Mouse (Mus musculus) gastrocnemius, postnatal 4 days (tissue): Measurements from ENCODE around the gene Samd9l. TPM values are rescaled to one million over a fixed set of nuclear protein-coding genes. Genes with fewer than 3 reads are reported as not detected.
A peak's percentile ranks its signal among the peaks of the same experiment; 100 is the strongest.
"Not testable (repeated sequence)": the region's sequence is repeated elsewhere in the genome, so short reads cannot be mapped to it uniquely, and the experiment has no call there.

Source experiments
- DNase-seq, 2 experiments: peaks; one replicate each; pipeline ENCODE4 v3.0.0; 2021 to 2022; ENCODE audit warnings: low spot score in 2 of 2, mixed read lengths in 2 of 2
- long read RNA-seq, 2 experiments: library from polyadenylated mRNA; stranded (forward); transcript quantifications; one replicate each; pipeline ENCODE4 v2.0.0; 2021
- total RNA-seq, 2 experiments: library from RNA; stranded (reverse); gene quantifications; 2 replicates each; pipeline ENCODE4 v1.2.3; 2021

Gene Samd9l
- 10 to 100 TPM; 10.3 to 12.0 TPM for total RNA-seq
- long read RNA-seq, experiment 1, full-length matches to known transcripts, result 6 of 7 reads
- long read RNA-seq, experiment 1, partial matches to known transcripts, result 0 of 7 reads
- long read RNA-seq, experiment 1, other reads (novel, unspliced or antisense), result 1 of 7 reads
- long read RNA-seq, experiment 2, full-length matches to known transcripts, result 7 of 10 reads
- long read RNA-seq, experiment 2, partial matches to known transcripts, result 2 of 10 reads
- long read RNA-seq, experiment 2, other reads (novel, unspliced or antisense), result 1 of 10 reads

DNA sequence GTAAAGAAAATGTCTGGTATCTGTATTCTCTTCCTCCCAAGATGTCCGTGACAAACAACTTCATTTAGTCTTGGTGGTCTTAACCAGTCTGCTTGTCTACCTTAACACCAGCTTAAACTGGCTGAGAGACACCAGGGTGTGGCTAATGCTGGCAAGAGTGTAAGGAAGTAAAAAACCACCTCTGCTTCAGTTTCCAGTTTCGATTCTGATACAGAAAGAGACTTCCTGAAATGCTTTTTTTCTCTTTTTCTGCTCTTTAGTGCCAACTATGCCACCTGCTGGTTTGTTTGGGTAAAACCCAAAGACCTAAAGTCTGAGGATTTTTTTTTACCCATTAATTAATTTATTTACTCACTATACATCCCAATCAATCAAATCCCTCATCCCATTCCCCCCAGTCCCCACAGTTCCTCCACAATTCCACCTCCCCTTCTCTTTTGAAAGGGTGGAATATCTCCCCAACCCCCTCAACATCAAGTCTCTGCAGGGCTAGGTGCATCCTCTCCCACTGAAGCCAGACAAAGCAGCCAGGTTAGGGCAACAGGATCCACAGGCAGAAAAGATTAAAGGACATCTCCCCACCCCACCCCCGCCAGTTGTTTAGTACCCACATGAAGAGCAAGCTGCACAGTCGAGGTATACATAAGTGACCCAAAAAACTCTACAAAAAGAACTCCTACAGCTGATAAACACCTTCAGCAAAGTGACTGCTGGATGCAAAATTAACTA lies at the start of gene Samd9l:
Gene Samd9l, minus strand, starts transcription at position 233 of the 729 bp plus-strand sequence.
- DNase-seq, result peak; percentile 39 to 70

DNA sequence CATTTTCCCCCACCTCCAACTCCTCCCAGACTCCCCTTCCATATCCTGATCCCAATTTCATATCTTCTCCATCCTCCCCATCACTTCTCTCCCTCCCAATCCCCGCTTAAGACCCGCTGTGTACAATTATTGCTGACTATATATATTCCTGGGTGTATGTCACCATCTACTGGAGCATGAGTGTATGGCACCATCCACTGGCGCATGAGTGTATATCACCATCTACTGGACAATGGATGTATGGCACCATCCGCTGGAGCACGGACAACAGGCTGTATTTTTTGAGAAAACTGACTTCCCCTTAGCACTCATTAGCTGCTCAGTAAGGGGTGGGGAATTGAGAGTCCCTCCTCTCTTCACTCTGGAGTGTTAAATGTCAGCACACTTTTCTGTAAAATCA lies 48.0 kb upstream of the Samd9l start:
- DNase-seq, result peak; percentile 20 to 53

DNA sequence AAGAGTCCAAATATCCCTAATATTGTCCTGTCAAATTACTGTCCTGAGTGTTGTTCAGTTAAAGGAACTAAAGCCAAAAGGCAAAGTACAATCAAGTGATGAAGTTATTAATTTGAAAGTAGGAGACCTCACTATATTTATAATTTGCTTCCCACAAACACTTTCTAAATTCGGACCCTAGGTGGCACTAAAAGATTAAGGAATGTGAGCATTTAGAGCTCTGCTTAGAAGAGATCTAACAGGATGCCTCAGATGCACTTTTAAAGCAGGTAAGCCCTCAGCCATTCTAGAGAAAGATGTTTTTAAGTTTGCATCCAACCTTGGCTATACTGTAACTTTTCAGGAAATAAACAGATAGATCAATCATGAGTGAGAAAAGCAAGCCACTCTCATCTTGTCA lies 44.5 kb upstream of the Samd9l start:
- DNase-seq, result no peak

DNA sequence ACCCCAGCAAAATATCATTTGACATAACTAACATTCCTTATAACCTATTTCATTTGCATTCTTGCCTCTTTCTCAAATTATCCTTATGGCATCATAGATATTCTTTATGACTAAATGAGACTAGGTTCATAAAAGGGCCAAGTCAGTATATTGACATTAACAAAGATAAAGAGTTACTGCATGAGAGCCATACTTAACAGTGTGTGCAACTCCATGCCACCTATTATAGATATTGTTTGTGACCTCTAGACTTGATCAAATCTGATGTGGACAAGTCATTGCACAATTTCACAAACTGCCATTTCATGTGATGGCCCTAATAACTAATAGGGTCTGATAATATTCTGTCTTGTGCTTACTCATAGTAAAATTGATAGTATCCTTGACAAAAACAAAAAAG lies 36.7 kb upstream of the Samd9l start:
- DNase-seq, result no peak

DNA sequence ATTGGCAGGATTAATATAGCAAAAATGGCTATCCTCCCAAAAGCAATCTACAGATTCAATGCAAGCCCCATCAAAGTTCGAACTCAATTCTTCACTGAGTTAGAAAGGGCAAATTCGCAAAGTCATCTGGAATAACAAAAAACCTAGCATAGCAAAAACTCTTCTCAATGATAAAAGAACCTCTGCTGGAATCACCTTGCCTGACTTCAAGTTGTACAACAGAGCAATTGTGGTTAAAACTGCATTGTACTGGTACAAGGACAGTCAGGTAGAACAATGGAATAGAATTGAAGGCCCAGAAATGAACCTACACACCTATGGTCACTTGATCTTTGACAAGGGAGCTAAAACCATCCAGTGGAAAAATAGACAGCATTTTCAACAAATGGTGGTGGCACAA lies 31.6 kb upstream of the Samd9l start:
- not testable (repeated sequence) for DNase-seq

DNA sequence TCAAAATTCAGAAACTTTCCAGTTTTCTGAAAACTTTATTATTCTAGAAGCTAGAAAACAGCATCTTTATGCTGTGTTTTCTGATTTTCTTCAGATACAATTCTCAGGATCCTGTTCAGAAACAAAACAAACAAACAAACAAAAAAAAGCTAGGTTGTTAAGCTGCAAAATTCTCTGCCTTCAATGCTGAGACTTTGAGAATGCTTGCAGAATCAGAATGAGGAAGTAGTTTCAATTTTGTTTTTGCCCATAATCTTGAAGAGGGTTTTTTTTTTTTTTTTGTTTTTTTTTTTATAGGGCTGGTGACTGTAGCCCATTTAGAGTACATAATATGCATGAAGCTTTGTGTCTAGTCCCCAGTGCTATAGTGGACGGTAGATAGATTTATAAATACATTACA lies 27.7 kb upstream of the Samd9l start:
- DNase-seq, result no peak

DNA sequence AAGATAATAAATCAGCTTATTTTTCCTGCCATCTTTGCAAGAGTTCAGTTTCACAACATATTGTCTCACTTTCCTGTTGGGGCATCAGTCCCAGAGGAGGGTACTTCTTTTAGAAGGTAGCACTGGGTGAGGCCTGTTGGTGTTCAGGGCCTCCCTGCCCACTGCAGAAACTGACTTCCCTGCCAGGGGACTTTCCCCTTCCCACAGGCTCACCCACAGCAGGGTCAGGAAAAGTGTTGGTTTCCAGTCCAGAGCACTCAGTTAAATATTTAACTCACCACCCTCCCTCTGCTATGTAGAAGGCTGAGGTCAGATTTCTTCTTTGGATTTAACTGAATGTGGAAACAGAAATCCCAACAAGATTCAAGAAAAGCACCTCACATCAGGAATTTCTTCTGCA lies 26.0 kb upstream of the Samd9l start:
- not testable (repeated sequence) for DNase-seq

DNA sequence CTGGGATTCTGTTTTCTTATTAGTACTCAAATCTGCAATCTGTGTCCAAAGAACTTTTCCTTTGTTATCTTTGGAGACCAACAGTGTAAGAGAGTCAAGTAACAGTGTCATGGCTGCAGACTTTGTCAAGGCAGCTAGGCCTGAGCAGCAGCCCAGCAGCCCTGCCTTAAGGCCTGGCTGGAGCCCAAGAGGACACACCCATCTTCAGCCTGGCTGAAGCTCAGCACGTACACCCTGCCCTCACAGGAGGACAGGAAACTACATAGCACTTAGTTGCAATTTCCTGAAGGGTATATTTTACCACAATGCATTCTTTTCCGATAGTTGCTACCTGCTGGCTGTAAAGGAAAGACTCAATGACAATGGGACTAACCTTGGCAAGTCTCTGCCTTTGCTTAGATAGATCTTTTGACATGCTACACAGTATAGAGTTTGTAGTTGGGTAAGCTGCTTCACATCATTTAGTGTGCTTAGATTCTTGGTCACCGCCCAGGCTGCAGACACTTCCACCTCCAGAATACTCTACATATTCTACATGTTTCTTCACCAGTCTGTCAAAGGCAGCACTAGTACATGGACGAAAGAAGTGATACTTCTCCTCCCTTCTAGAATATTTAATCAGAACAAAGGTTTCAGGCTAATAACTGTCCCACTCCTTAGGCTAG lies 25.4 kb upstream of the Samd9l start:
- peak in 1 of 2 experiments; percentile 38 for DNase-seq

DNA sequence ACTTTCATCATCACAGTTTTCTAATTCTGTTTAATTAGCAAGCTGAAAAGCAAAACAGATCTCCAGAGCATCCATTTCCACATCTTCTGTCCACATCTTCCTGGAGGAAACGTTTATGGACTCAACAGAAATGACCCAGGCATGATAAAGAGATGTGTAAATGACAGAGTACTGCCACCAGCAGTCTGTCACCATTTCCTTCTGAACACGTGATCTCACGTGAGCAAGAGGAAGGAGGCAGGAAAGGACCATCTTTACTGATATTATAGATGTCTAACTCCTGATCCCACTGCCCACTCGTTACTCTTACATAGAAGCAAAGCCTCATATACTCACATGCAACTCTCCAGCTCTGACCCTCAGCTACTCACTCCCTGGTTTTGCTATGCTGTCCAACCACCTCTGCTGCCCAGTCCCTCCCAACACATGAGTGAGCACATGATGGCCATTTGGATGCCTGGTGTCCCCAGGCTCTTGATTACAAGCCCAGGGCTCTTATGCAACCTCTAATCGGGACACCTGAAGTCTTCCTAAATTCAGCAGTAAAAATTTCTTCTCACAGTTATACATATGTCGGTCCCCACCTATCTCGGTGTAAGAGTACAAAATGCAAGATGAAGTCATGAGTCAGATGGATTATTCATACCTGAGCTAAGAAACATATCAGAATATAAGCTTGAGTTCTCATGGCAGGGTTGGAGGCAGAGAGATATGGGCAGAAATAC lies 2.0 kb downstream of the Samd9l start:
- DNase-seq, result not testable (repeated sequence)

DNA sequence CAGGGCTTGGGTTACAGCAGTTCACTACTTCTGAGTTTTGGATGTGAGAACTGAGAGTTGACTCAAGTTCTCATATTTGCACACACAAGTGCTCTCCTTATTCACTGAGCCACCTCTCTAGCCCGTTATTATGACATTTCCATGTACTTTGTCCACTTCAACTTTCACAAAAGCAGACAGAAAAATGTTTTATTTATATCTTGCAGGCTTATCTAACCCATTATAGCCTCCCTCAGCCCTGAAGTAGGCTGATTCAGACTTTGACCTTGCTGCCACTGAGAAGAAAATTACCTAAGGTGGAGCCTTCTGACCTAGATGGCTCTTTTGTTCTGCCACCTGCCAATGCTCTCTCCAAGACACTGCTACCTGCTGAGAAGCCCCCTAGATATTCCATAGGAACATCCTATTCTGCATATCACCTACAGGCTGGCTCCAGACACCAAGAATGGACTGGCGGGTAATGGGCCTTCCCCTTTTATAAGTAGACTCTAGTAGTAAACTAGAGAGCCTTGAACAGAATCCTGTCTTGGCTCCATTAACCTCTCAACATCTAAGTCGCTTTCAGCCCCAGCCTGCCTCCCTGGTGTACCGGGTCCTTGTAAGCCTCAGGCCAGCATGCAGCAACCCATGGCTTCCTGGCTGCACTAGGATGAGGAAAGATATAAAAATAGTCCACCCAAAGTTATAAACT lies 3.3 kb downstream of the Samd9l start:
- DNase-seq, result not testable (repeated sequence)

DNA sequence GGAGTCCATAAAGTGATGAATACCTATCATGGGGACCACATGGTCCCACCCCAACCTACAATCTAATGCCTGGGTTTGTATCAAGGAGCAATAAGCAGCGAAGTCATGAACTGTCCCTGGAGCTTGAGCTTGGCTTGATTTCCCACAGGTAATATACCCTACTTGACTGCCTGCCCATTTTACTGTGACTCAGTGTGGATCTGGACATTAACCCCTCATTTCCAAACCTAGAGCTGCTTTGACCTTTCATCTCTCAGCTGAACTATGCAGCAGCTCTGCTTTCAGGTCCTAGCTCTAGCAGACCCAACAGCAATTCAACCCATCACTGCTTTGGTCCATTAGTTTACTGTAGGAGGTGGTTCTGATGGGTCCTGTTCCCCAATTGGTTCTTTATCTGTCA lies 9.4 kb downstream of the Samd9l start:
- DNase-seq, result no peak

DNA sequence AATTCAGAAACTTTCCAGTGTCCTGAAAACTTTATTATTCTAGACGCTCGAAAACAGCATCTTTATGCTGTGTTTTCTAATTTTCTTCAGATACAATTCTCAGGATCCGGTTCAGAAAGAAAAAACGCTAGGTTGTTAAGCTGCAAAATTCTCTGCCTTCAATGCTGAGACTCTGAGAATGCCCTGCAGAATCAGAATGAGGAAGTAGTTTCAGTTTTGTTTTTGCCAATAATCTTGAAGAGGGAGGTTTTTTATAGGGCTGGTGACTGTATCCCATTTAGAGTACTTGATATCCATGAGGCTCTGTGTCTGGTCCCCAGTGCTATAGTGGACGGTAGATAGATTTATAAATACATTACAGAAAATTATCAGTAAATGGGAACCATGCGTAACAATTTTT lies 12.8 kb downstream of the Samd9l start:
- no peak for DNase-seq

DNA sequence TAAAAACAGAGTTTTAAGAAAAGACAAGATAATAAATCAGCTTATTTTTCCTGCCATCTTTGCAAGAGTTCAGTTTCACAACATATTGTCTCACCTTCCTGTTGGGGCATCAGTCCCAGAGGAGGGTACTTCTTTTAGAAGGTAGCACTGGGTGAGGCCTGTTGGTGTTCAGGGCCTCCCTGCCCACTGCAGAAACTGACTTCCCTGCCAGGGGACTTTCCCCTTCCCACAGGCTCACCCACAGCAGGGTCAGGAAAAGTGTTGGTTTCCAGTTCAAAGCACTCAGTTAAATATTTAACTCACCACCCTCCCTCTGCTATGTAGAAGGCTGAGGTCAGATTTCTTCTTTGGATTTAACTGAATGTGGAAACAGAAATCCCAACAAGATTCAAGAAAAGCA lies 14.6 kb downstream of the Samd9l start:
- DNase-seq, result not testable (repeated sequence)

DNA sequence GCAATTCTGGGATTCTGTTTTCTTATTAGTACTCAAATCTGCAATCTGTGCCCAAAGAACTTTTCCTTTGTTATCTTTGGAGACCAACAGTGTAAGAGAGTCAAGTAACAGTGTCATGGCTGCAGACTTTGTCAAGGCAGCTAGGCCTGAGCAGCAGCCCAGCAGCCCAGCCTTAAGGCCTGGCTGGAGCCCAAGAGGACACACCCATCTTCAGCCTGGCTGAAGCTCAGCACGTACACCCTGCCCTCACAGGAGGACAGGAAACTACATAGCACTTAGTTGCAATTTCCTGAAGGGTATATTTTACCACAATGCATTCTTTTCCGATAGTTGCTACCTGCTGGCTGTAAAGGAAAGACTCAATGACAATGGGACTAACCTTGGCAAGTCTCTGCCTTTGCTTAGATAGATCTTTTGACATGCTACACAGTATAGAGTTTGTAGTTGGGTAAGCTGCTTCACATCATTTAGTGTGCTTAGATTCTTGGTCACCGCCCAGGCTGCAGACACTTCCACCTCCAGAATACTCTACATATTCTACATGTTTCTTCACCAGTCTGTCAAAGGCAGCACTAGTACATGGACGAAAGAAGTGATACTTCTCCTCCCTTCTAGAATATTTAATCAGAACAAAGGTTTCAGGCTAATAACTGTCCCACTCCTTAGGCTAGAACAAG lies 15.1 kb downstream of the Samd9l start:
- not testable (repeated sequence) for DNase-seq

DNA sequence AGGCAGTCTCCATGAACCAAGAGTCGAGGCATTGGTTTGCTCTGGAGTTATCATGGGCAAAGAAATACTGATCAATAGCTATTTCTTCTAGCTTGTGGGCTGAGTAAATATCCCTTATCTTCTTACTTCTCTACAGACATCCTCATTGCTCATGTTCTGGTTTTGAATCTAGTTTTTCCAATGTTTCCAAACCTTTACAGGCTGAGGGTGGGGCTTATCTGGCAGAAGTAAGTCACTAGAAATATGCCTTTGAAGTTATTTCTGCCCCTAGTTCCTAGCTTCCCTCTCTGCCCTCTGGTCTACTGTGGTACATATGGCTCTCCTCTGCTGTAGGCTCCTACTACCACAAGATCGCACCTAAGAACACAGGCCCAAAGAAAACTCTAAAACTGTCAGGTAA lies 20.2 kb downstream of the Samd9l start:
- no peak for DNase-seq

DNA sequence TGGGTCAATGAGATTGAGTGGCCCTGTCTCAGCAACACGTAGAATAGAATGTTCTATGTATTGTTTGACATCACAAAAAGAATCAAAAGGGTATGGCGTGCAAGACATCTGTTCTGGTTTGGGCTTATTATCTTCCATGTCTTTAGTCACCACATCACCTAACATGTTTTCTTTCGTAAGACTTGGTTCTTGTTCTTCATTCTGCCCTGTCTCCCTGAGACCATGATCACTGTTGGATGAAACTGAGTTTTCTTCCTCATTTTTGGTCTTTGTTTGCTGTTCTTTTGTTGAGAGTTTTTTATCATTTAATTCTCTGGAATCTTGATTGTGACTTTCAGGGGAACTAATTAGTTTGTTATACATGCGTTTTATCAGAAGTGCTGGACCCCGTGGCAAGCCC lies 22.7 kb downstream of the Samd9l start:
- DNase-seq, result no peak

DNA sequence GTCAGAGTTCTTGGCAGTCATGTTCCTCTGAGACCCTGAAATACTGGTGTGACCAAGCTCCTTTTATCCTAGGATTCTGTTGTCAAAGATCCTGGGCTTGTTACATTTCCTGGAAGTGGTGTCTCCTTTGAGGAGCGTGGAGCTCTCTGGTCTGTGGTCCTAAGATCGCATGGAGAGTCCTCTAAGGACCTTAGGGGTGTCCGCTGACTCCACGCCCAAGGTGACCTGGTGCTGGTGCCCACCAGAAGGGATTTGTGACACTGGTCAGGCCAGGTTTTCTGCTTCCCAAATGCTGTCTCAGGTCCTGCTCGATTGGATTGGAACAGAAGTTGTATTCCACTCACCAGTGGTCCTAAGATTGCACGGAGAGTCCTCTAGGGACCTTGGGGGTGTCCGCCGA lies 29.8 kb downstream of the Samd9l start:
- no peak for DNase-seq

DNA sequence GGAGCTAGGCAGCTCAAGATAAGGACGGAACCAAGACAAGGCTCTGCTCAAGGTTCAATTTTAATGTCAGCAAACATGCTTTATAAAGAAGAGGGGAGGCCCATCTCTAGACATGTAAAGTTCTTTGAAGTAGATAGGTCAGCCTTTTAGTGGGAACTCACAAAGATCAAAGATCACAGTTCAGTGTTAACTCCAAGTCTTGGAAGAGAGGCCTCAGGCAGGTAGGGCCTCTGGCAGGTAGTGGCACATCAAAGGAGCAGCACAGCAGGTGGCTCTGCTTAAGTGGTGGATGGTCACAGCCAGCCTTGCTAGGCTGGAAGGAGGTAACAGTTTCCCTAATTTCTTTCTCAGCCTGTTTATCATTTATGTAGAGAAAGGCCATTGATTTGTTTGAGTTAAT lies 33.8 kb downstream of the Samd9l start:
- not testable (repeated sequence) for DNase-seq

DNA sequence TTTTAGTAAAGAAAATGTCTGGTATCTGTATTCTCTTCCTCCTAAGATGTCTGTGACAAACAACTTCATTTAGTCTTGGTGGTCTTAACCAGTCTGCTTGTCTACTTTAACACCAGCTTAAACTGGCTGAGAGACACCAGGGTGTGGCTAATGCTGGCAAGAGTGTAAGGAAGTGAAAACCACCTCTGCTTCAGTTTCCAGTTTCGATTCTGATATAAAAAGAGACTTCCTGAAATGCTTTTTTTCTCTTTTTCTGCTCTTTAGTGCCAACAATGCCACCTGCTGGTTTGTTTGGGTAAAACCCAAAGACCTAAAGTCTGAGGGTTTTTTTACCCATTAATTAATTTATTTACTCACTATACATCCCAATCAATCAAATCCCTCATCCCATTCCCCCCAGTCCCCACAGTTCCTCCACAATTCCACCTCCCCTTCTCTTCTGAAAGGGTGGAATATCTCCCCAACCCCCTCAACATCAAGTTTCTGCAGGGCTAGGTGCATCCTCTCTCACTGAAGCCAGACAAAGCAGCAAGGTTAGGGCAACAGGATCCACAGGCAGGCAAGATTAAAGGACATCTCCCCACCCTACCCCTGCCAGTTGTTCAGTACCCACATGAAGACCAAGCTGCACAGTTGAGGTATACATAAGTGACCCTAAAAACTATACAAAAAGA lies 53.3 kb downstream of the Samd9l start:
- DNase-seq, result peak in 1 of 2 experiments; percentile 22
